Mouse (Mus musculus) limb, embryonic 13.5 days (tissue): ENCODE data around the gene Traf3ip3. TPM values are rescaled to one million over a fixed set of nuclear protein-coding genes. Genes with fewer than 3 reads are reported as not detected.
A peak's percentile ranks its signal among the peaks of the same experiment; 100 is the strongest.

Experiments
- ATAC-seq: fragments of 200-750 bp; cut with Nextera tagmentation; 2 replicates; pipeline ENCODE4 v1.8.0; 2017; ENCODE audit warnings: low read depth, moderate number of reproducible peaks, moderate TSS enrichment; ENCODE audit not compliant: low FRiP score
- H3K27ac ChIP-seq: fragments of 300-500 bp; sonication (generic); 2 replicates; pipeline ENCODE4 v1.5.1; 2015; ENCODE audit warnings: inconsistent platforms, mild to moderate bottlenecking, moderate library complexity
- H3K27me3 ChIP-seq: fragments of 300-500 bp; sonication (generic); 2 replicates; pipeline ENCODE4 v1.6.1; 2015; ENCODE audit warnings: mild to moderate bottlenecking, inconsistent platforms
- H3K36me3 ChIP-seq: fragments of 300-500 bp; sonication (generic); 2 replicates; pipeline ENCODE4 v1.6.1; 2015; ENCODE audit warnings: inconsistent platforms, mild to moderate bottlenecking, moderate library complexity
- H3K4me1 ChIP-seq: fragments of 300-500 bp; sonication (generic); 2 replicates; pipeline ENCODE4 v1.6.1; 2015; ENCODE audit warnings: inconsistent platforms
- H3K4me2 ChIP-seq: fragments of 300-500 bp; sonication (generic); replicated peaks from 2 replicates; pipeline ENCODE4 v1.6.1; 2015; ENCODE audit warnings: inconsistent platforms, mild to moderate bottlenecking, moderate library complexity
- H3K4me3 ChIP-seq: fragments of 300-500 bp; sonication (generic); 2 replicates; pipeline ENCODE4 v1.5.1; 2015; ENCODE audit warnings: moderate library complexity, mild to moderate bottlenecking, inconsistent platforms
- H3K9ac ChIP-seq: fragments of 300-500 bp; sonication (generic); 2 replicates; pipeline ENCODE4 v1.6.1; 2015; ENCODE audit warnings: mild to moderate bottlenecking, inconsistent platforms
- H3K9me3 ChIP-seq: fragments of 300-500 bp; sonication (generic); 2 replicates; pipeline ENCODE4 v1.6.1; 2016; ENCODE audit warnings: inconsistent platforms
- WGBS: fragments of 180-500 bp; shearing (Covaris S2); methylation state at CpG from one replicate; pipeline ENCODE4 v1.1.7; 2015; 5-methylcytosine and 5-hydroxymethylcytosine counted together
- polyA plus RNA-seq: library from polyadenylated mRNA; unstranded; fragments of >200 nt; fragmentation: Nextera tagmentation; extraction: Ambion mirVana; gene quantifications from 2 replicates; pipeline ENCODE4 v1.2.1, GENCODE M21; 2015

Gene Traf3ip3
- polyA plus RNA-seq, 1 experiment from 2014 or later, result 11.6 TPM

DNA sequence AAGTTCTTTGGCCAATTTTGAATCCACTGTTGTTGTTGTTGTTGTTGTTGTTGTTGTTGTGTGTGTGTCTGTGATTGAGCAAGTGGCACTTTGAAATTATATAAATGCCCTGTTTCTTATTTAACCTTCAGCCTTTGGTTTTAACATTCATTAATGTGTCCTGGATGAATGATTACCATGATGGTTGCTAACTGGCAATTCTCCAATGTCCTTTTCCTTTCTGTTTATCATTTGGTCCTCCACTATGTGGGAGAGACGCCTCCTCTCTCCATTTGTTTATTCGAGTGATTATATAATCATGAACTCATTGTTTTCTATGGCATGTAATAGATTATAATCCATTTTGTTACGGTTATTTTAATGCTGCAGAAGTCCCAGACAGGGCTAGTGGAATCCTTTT is 29.0 kb upstream of the Traf3ip3 start:
- H3K4me2 ChIP-seq, result no peak overlapping the region
- ATAC-seq, result no peak

GRCm38 (mm10) chr1:193229570-193229969 is 28.1 kb upstream of the Traf3ip3 start:
- no peak overlapping the region for H3K4me2 ChIP-seq
- no peak overlapping the region for H3K27ac ChIP-seq
- peaks cover 12% of the 10 kb centered on the region for H3K4me1 ChIP-seq
- H3K36me3 ChIP-seq, result no peaks in the 10 kb centered on the region
- WGBS, result 87% methylated on average over 5 of the region's 5 CpGs
- ATAC-seq, result no peak
- no peak overlapping the region for H3K4me3 ChIP-seq
- H3K9ac ChIP-seq, result no peak overlapping the region
- no peaks in the 10 kb centered on the region for H3K9me3 ChIP-seq
- no peaks in the 10 kb centered on the region for H3K27me3 ChIP-seq

More for the DNA sequence above, 29.0 kb upstream of the Traf3ip3 start:
- no peaks in the 10 kb centered on the region for H3K27me3 ChIP-seq
- no peak overlapping the region for H3K9ac ChIP-seq
- 75% methylated on average over 3 of the region's 3 CpGs for WGBS
- no peaks in the 10 kb centered on the region for H3K9me3 ChIP-seq
- H3K4me3 ChIP-seq, result no peak overlapping the region
- H3K36me3 ChIP-seq, result no peaks in the 10 kb centered on the region
- peaks cover 16% of the 10 kb centered on the region for H3K4me1 ChIP-seq
- H3K27ac ChIP-seq, result no peak overlapping the region

DNA sequence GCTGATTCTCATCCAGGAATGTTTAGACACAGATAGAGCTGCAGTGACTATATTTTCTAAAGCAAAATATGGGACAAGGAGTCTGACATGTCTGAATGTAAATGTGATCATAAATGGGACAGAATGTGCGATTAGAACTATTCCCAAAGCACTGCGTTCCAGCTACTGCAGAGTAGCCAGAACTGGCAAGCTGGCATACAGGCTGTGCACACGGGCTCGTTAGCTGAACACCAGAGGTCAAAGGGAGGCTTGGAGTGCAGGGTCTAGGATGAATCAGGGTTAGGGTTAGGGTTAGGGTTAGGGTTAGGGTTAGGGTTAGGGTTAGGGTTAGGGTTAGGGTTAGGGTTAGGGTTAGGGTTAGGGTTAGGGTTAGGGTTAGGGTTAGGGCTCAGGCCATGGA is 26.0 kb upstream of the Traf3ip3 start:
- 66% methylated on average over 4 of the region's 4 CpGs for WGBS
- H3K4me1 ChIP-seq, result peaks cover 11% of the 10 kb centered on the region
- no peaks in the 10 kb centered on the region for H3K36me3 ChIP-seq

GRCm38 (mm10) chr1:193226724-193227522 is 25.4 kb upstream of the Traf3ip3 start:
- peaks cover 11% of the 10 kb centered on the region for H3K4me1 ChIP-seq
- no peaks in the 10 kb centered on the region for H3K27me3 ChIP-seq
- H3K9ac ChIP-seq, result no peak overlapping the region
- no peaks in the 10 kb centered on the region for H3K9me3 ChIP-seq
- peak overlapping the region; percentile 28; the same call in 1 of the 2 replicates for H3K27ac ChIP-seq
- 0 out of 2 replicates have a peak, but pooled peaks have one; percentile 61 for ATAC-seq
- H3K4me3 ChIP-seq, result no peak overlapping the region
- 19% methylated on average over 7 of the region's 7 CpGs for WGBS
- no peaks in the 10 kb centered on the region for H3K36me3 ChIP-seq
- no peak overlapping the region for H3K4me2 ChIP-seq

More for the DNA sequence above, 26.0 kb upstream of the Traf3ip3 start:
- Histone ChIP-seq H3K27ac (peak overlapping the region; percentile 28; the same call in 1 of the 2 replicates), H3K9me3 (no peaks in the 10 kb centered on the region), H3K9ac (no peak overlapping the region), H3K4me3 (no peak overlapping the region), H3K27me3 (no peaks in the 10 kb centered on the region), H3K4me2 (no peak overlapping the region)
- ATAC-seq, result no peak

DNA sequence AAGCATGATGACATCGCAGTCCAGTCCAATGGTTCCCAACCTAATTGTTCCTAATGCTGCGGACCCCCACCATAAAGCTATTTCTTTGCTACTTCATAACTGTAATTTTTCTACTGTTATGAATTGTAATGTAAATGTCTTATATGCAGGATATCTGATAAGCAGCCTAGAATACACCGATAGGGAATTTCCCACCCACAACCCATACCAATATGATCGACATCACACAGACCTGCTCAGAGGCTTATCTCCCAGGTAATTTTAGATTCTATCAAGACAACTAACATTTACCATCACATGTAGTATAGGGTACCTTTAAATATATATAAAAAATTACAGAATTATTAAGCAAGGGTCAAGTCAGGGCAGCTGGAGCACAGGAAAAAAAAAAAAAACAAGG is 24.6 kb upstream of the Traf3ip3 start:
- no peak overlapping the region for H3K9ac ChIP-seq
- H3K9me3 ChIP-seq, result no peaks in the 10 kb centered on the region
- no peaks in the 10 kb centered on the region for H3K27me3 ChIP-seq
- no peak overlapping the region for H3K27ac ChIP-seq
- peaks cover 11% of the 10 kb centered on the region for H3K4me1 ChIP-seq
- ATAC-seq, result no peak
- H3K4me3 ChIP-seq, result no peak overlapping the region
- 87% methylated on average over 4 of the region's 4 CpGs for WGBS
- H3K36me3 ChIP-seq, result no peaks in the 10 kb centered on the region
- H3K4me2 ChIP-seq, result no peak overlapping the region

GRCm38 (mm10) chr1:193225531-193225930 is 24.0 kb upstream of the Traf3ip3 start:
- no peak overlapping the region for H3K4me2 ChIP-seq
- ATAC-seq, result no peak

DNA sequence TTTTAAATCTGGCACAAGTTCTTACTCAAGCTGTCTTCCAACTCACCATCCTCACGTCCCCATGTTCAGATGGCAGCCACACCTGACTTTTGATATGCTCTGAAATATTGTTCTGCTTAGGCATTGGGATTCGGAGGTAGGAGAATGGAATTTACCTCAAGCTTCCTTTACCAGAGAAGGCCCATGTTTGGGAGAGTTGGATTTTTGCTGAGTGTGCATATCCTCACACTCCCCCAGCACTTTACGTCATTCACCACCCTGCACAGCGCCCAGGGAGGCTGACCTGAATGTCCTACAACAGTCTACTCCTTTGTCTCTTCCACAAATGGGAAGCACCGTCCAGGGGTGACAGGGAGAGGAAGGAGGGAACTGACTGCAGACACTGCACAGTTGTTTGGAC is 18.9 kb upstream of the Traf3ip3 start:
- no peak overlapping the region for H3K9ac ChIP-seq
- H3K27me3 ChIP-seq, result no peaks in the 10 kb centered on the region
- no peak overlapping the region for H3K4me2 ChIP-seq
- no peak overlapping the region for H3K27ac ChIP-seq
- no peaks in the 10 kb centered on the region for H3K4me1 ChIP-seq
- H3K4me3 ChIP-seq, result no peak overlapping the region
- H3K9me3 ChIP-seq, result no peaks in the 10 kb centered on the region
- no peaks in the 10 kb centered on the region for H3K36me3 ChIP-seq
- WGBS, result 78% methylated on average over 5 of the region's 5 CpGs
- ATAC-seq, result no peak

More at GRCm38 (mm10) chr1:193225531-193225930, 24.0 kb upstream of the Traf3ip3 start:
- no peak overlapping the region for H3K4me3 ChIP-seq
- H3K4me1 ChIP-seq, result peaks cover 11% of the 10 kb centered on the region
- H3K36me3 ChIP-seq, result no peaks in the 10 kb centered on the region
- no peaks in the 10 kb centered on the region for H3K27me3 ChIP-seq
- 18% methylated on average over 3 of the region's 3 CpGs for WGBS
- H3K9ac ChIP-seq, result no peak overlapping the region
- no peak overlapping the region for H3K27ac ChIP-seq
- H3K9me3 ChIP-seq, result no peaks in the 10 kb centered on the region

GRCm38 (mm10) chr1:193216000-193216399 is 14.5 kb upstream of the Traf3ip3 start:
- no peaks in the 10 kb centered on the region for H3K27me3 ChIP-seq
- no peaks in the 10 kb centered on the region for H3K36me3 ChIP-seq
- no peak for ATAC-seq
- H3K9me3 ChIP-seq, result no peaks in the 10 kb centered on the region
- no peak overlapping the region for H3K9ac ChIP-seq
- H3K27ac ChIP-seq, result no peak overlapping the region
- H3K4me2 ChIP-seq, result no peak overlapping the region
- H3K4me3 ChIP-seq, result no peak overlapping the region
- H3K4me1 ChIP-seq, result no peaks in the 10 kb centered on the region
- WGBS, result 77% methylated on average over 3 of the region's 3 CpGs

DNA sequence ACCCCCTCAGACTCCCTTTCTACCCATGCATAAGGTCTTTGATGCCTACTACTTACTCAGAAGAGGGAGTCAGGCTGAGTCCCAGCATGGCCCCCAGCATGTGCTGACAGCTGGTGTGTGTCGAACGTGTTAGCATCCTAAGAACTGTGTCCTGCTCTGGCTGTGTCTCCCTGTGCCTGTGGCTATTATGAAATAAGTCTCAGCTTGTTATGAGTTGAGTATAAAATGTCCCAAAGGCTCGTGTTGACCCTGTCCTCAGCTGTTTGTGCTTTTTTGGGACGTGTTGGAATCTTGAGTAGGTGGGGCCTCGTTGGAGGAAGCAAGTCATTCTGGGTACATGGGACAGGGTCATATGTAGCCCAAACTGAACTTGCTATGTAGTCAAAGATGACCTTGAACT is 12.6 kb upstream of the Traf3ip3 start:
- WGBS, result 73% methylated on average over 5 of the region's 5 CpGs
- H3K4me1 ChIP-seq, result no peaks in the 10 kb centered on the region
- no peak overlapping the region for H3K9ac ChIP-seq
- H3K4me3 ChIP-seq, result no peak overlapping the region
- H3K4me2 ChIP-seq, result no peak overlapping the region
- H3K27ac ChIP-seq, result no peak overlapping the region
- no peaks in the 10 kb centered on the region for H3K36me3 ChIP-seq
- ATAC-seq, result peak; percentile 57
- H3K9me3 ChIP-seq, result no peaks in the 10 kb centered on the region
- no peaks in the 10 kb centered on the region for H3K27me3 ChIP-seq

DNA sequence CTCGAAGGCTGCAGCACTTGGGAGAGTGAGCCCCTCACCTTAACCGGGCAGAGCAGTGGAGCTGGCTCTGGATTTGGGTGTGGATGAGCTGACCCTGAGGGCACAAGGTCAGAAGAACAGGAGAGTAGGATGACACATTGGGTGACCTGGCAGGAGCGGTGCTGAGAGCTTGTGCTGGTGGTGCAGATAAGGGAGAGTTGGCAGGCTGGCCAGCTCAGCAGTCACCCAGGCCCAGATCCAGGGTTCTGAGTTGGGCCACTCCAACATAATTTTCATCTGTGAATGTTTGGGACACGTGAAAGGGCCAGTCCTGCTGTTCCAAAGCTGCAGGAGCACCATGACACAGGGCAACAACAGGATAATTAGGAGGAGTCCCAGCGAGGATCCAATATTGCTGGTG is 9.9 kb upstream of the Traf3ip3 start:
- Histone ChIP-seq H3K4me3 (no peak overlapping the region), H3K9me3 (no peaks in the 10 kb centered on the region), H3K27me3 (no peaks in the 10 kb centered on the region), H3K36me3 (no peaks in the 10 kb centered on the region), H3K4me1 (no peaks in the 10 kb centered on the region), H3K4me2 (no peak overlapping the region), H3K27ac (no peak overlapping the region), H3K9ac (no peak overlapping the region)
- WGBS, result 75% methylated on average over 5 of the region's 5 CpGs
- no peak for ATAC-seq

- H3K4me2 ChIP-seq, result no peak overlapping the region
- H3K27me3 ChIP-seq, result no peaks in the 10 kb centered on the region
- H3K4me1 ChIP-seq, result no peaks in the 10 kb centered on the region
- no peaks in the 10 kb centered on the region for H3K9me3 ChIP-seq
- no peak overlapping the region for H3K4me3 ChIP-seq
- 27% methylated on average over 2 of the region's 2 CpGs for WGBS
- H3K9ac ChIP-seq, result no peak overlapping the region
- no peak overlapping the region for H3K27ac ChIP-seq
- no peak for ATAC-seq
- no peaks in the 10 kb centered on the region for H3K36me3 ChIP-seq
These were observed 6.7 kb upstream of the Traf3ip3 start for GRCm38 (mm10) chr1:193208178-193208577.

- ATAC-seq, result no peak
- Histone ChIP-seq H3K27ac (no peak within 1 kb of the TSS), H3K27me3 (no peaks in the 10 kb centered on the region), H3K4me2 (no peak within 1 kb of the TSS), H3K9me3 (no peaks in the 10 kb centered on the region), H3K9ac (no peak within 1 kb of the TSS), H3K4me3 (no peak within 1 kb of the TSS), H3K4me1 (no peaks in the 10 kb centered on the region), H3K36me3 (no peaks in the 10 kb centered on the region)
- WGBS, result 95% methylated on average over 3 of the region's 3 CpGs
These were observed 6.0 kb upstream of the Traf3ip3 start, which contains the start of gene Lamb3 for GRCm38 (mm10) chr1:193207503-193207902. Gene Lamb3 (plus strand): TSS chr1:193207699.

GRCm38 (mm10) chr1:193205431-193205830 is 3.9 kb upstream of the Traf3ip3 start:
- no peak overlapping the region for H3K27ac ChIP-seq
- no peak overlapping the region for H3K4me2 ChIP-seq
- ATAC-seq, result no peak
- no peaks in the 10 kb centered on the region for H3K36me3 ChIP-seq
- 86% methylated on average over 2 of the region's 2 CpGs for whole genome bisulfite sequencing
- no peak overlapping the region for H3K4me3 ChIP-seq
- no peaks in the 10 kb centered on the region for H3K4me1 ChIP-seq
- H3K27me3 ChIP-seq, result no peaks in the 10 kb centered on the region
- H3K9ac ChIP-seq, result no peak overlapping the region
- no peaks in the 10 kb centered on the region for H3K9me3 ChIP-seq
